Mouse (Mus musculus) lung, postnatal 36 days (tissue): Measurements from ENCODE around the gene Prdm2.
A peak's percentile ranks its signal among the peaks of the same experiment; 100 is the strongest.

Experiments
- DNase-seq: peaks from one replicate; pipeline ENCODE4 v3.0.0; 2022; ENCODE audit warnings: mixed read lengths

Prdm2 gene

DNA sequence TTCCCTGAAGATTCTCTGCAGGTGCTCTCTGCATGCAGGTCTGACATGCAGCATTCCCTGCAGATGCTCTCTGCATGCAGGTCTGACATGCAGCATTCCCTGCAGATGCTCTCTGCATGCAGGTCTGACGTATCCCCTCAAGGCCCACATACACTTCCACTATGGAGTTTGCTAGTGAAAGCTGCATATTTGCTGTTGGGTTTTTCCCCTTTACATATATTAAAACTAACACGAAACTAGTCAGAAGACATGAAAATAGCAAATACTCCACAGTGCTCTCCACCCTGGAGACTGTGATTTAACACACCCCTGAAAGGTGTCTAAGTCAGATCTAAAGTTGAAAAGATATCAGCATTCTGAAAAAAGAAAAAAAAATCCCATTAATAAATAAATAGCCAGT, 2.8 kb downstream of the Prdm2 start:
- DNase-seq, result no peak

DNA sequence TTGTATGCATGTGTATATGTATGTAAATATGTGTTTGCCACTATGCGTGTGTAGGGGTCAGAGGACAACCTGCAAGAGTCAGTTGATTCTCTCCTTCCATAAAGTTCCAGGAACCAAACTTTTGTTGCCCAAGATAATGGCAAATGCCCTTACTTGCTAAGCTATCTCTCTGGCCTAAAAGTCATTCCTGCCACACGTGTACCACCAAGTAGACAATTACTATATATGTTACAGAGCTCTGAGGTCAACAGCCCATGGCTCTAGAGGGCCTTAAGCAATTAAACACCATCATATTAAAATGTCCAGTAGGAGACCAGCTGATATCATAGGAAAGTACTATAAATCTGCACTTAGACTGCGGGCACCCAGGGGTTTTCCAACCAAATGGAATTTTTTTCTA, 10.1 kb downstream of the Prdm2 start:
- no peak for DNase-seq

DNA sequence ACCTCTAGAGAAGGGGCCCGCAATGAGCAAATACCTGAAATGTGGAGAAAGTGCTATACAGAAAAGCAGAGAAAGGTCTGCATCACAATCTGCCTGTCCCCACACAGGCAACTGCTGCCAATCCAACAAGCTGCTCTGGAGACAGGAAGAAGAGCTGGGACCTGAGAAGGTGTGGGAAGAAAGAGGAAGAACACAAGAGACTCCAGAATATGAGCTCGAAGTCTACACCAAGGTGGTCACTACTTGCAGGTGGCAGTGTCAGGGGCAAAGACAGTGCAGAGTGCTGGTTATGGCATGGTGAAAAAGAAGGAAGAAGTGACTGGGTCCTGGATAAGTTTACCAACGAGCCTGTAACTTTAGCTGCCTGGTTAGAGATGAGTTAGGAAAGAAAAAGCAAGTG, 14.4 kb downstream of the Prdm2 start:
- no peak for DNase-seq

DNA sequence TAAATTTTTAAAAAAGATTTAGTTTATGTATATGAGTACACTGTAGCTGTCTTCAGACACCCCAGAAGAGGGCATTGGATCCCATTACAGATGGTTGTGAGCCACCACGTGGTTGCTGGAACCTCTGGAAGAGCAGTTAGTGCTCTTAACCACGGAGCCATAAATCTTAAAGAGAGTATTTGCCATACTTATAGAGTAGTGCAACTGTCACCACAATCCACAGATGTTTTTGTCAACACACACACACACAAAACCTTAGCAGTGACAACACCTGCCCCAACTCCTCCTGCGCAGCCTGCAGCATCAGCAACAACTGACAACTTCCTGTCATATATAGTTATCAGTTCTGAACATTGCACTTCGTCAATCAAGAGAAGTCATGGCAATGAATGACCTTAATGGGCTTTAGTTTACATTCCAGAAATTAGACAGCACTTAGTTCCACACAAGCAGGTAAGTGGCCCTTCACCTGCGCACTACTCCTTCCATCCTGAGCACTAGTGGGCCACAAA, 14.9 kb downstream of the Prdm2 start:
- DNase-seq, result no peak

DNA sequence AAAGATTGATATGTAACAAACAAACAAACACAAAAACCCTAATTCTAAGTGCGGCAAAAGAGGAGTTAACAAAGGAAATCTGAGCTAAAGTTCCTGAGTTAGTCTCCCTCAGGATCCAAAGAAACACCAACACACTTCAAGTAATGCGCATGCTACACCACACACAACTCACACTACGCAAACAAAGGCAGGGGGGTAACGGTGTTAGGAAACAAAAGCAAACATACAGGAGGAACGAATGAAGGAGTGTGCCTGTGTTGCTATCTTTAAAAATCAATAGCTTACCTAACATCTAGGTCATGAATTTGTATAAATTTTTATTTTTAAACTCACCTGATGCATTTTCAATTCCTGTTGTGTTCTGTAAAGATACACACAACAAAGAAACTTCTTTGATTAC, 18.5 kb downstream of the Prdm2 start:
- DNase-seq, result no peak

DNA sequence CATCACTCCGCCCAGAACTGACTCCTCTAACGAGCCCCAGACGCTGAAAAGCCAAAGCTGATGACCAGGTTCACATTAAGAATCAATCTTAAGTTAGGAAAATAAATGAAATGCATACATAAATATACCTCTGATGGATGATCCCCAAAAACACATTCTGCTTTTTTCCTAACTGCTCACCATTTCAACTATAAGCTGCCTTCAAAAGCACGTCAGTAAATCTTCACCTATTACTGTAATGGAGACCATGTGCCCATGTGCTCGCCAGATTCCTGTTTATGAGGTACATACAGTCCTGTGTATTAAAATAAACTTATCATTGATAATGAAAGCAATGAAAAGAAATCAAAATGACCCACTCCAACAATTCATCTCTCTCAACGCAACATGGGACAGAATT, 19.6 kb downstream of the Prdm2 start:
- no peak for DNase-seq

DNA sequence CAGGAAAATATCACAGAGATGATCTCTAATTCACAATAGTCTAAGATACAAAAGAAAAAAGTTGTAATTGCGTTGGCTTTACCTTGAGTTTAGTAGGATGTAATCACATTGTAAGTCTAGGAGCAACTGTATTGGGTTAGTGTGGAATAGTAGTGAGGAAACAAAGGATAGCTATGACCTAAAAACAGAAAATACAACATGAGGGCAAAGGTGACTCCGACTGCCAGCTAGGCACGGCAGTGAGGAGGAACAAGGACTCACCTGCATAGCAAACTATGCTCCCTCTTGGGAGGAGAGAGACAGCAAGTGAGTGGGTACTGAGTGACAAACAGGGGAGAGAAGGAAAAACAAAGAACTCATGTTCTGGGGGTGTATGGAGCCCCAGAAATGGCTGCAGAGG, 21.0 kb downstream of the Prdm2 start:
- no peak for DNase-seq

DNA sequence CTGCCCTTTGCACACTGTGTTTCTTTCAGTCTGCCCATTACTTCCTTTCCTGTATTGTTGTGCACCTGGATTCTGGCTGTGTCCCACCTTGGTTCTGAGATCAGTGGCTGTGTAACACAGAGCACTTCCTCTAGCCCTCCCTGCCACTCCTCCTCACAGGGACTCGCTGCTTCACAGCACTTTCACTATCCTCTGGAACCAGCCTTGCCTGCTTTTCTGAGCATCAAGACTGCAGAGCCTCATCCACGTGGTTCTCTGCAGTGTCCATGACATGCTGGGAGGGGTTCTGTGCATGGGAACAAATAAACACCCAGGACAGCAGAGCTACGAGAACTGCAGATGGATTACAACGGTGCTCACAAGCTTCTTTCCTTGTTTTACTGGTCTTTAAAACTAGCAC, 22.1 kb downstream of the Prdm2 start:
- peak; percentile 35 for DNase-seq

DNA sequence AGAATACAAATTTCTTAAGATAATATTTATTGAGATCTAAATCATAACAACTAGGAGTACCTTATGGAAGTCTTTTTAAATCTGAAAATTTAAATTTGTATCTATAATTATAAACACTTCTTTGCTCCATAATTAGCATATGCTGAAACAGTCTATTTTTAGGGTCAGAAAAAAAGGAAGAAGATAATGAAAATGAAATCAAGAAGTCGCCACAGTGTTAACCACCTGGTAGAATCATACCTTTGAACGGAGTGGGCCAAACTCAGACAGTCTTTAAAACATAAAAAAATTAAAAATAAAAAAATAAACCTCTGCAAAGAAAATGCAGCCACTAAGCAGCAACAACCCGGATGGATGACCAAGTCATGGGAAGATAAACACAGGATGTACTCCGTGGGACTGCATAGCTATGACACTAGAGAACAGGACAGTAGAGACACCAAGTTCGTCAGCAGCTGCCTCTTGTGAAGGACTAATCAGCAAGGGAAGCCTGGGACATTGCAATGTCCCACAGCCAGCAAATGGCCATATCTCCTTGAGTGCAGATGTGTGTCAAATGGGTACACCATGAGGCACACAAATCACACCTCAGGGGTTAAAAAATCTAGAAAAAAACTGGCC, 24.1 kb downstream of the Prdm2 start:
- DNase-seq, result peak; percentile 37

DNA sequence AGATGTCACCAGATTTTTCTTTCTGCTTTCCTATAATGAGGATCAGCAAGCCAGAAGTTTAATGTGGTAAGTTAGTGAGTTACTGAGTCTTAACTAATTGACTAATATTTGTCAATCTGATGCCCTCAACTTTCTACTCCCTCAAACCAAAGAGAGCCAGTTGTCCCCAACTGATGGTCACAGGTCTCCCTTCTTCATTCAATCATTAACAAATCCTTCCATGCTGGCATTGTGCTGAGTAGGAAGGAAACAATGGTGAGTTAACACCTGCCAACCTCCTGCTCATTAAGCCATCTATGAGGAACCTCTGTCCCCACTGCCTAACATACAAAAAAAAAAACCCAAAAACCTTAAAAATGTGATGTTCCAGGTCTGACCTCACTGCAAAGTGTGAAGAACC, 26.7 kb downstream of the Prdm2 start:
- no peak for DNase-seq

DNA sequence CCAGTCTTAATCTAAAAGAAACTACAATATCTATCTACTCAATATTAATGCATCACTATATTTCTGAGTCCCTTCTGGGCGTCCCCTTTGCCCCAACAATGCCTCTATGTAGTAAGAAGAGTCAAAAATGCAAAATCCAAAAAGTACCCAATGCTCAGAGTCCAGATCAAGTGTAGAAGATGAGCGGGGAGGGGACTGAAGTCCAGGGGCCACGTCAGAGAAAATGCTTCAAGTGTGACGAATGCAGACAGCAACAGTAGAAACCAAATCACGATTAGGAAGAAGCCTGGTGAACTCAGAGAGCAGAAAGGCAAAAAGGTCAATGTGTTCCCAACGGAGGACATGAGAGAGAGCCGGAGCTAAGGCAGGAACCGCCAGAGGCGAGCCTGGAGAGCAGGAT, 27.3 kb downstream of the Prdm2 start:
- no peak for DNase-seq

DNA sequence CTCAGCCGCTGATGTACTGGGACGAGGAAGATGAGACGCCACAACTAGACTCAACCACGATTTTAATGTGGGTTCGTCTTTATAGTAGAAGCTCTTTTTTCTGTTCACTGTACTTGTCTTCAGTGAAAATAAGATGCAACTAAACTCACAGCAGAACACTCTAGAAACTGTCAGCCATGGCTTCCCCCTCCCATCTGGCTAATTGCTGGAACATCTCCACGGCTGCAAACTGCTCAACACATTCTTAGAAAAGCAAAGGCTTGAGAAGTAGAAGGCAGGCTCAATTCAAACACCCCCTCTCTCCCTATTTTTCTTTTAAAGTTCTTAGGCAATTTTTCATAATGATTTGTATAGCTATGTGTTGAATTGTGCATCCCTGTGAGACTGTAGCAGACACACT, 29.7 kb downstream of the Prdm2 start:
- DNase-seq, result no peak

DNA sequence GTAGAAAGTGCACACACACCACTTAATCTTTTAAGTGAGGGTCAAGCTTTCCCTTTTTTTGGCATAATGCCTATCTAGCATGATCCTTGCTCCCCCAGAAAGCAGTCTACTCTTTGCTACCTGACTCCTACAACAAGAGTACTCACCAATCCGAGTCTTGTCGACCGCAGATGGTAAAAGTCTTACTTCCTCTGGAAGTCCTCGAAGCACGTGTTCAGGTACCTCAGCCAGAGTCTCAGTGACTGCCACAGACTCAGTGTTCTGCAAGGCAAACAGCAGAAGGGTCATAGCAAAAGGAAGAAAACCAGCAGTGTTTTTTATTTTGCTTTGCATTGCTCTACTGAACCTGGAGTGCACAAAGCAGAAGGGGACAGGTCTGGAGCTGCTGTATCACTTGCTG, 32.1 kb downstream of the Prdm2 start:
- peak; percentile 12 for DNase-seq

DNA sequence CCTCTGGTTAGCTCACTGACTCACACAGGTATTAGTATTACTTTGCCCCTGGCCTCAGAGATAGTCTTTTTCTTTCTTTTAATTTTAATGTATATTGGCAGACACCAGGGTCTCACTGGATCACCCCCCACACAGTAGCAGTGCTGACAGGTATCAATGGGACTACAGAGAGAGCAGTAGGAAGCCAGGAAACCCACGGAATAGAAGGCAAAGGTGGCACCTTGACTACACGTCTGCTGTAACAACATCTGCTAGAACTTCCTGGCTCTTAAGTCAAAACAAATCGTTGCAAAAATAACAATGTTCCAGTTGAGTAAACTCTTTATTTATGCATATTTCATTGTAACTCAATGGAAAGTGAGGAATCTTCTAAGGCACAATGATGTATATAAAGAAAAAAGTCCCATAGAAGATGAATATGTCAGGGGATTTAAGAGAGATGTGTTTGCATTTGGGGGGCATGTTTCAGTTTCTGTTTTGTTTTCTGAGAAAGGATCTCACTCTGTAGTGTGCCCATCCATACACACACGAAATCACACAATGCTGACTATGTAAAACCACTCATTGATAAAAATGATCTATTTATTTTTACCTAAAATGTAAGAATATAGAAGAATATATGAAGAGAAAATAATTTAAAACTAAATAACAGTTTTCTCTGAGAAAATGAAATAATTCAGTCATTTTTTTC, 41.0 kb downstream of the Prdm2 start:
- DNase-seq, result no peak

DNA sequence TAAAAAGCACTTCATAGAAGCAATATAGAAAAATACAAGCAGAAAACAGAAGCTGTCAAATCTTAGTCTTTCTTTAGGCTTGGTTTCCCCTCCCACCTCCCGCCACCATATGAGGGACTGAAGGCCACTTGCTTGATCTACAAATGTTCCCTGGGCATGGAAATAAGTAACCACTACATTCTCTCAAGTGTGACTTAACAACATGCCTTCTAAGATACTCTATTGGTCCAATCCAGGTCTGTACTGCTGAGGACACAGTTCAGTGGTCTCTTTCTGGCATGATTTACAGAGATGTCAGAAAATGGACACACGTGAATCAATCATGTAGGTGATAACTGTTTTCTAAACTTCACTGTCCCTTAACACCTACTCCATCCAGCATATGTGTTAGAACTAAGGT, 42.5 kb downstream of the Prdm2 start:
- DNase-seq, result no peak

DNA sequence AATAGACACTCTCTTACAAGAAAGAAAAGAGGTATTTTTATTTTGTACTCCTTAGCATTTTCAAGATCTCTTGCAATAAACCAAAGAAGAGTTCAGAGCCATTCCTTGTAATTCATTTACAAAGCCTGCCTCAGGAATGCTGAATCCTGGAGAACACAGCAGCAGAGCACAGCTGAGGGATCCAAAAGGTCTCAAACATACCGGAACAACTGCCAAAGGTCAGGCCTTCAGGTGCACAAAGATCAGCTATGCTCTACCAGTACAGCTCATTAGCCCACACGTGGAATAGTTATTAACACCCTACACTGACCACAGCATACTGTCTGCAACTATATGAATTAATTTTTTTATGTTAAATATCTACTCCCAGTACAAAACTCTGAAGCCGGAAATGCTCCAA, 44.7 kb downstream of the Prdm2 start:
- no peak for DNase-seq

DNA sequence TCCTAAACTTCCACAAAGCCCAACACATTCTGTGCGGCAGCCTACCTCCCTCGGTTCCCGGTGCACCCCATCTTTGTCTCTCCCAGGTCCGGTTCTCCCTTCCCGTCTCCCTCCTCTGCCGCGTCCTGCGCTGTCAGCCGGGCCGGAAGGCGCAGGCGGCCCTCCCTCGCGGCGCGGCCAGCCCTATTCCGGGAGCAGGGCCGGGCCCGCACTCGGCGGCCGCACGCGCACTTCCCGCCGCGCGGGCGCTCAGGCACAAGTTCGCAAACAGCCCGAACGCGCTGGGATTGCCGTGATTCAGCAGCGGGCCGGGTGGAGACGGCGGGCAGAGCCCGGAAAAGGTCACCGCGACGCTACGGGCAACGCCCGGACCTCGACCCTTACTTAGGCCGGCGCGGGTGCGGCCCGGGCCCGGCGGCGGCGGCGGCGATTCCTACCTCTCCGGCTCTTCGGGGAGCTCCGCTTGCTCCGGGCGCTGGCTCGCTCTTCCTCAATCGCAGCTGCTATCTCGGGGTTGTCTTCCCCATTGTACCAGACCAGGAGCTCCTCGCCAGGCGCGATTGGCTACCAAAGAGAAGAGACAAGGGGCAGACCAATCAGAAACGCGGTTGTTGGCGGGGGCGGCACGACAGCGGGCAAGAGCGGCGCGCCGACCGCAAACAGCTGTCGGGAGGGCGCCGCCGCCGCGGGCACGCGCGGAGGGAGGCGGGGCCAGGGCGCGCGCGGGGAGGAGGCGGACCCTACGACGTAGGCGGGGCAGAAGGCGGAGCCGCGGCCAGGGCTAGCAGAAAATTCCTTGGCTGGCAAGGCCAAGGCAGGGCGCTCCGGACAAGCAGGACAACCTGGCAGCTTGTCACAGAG, 50.9 kb downstream of the Prdm2 start:
- peak; percentile 100 for DNase-seq

DNA sequence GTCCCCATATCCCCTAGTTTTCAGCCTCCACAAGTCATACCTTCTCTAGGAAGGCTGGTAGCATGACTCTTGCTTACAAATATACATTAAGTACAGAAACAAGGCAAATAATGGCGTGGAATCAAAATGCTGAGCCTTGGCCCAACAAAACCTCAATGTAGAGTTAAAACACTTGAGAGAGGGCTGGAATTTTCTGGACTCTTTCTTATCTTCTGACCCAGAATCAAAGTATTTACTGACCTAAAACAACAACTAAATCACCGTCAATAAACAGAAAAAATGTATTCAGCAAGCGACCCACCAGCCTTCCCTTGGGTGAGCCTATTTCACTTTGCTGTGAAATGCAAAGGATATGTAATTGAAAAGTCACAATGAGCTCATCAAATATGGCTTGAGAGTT, 52.0 kb downstream of the Prdm2 start:
- no peak for DNase-seq

DNA sequence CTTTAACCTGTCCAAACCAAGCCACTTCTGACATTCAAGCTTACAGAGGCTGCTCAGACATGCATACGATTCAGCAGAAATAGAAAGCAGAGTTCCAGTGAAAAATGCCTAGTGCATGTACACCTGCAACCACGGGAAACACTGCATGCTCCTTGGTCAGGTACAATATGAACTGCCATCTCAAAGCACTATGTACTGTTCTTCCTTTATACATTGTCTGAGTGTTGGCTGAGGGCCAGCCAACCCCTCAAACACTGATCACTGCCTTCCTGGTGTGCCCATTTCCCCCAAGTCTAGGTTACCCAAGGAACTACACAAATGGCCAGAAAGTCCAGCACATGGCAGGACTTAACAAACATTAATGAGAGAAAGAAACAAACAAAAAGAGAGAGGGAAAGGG, 53.5 kb downstream of the Prdm2 start:
- DNase-seq, result no peak

DNA sequence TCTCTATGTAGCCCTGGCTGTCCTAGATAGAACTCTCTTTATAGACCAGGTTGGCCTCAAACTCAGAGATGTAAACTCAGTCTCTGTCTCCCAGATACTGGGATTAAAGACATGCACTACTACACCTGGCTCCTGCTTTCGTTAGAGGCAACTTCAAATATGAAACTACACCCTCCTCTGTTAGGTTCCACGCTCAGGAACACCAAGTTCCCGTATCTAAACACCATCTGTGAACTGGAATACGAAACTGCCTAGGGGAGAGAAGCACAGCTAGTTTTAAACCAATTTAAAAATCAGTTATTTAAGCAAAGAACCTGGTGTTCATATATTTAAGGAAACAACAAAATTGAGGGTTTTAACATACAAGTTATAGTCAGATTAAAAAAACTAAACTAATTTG, 56.9 kb downstream of the Prdm2 start:
- no peak for DNase-seq

DNA sequence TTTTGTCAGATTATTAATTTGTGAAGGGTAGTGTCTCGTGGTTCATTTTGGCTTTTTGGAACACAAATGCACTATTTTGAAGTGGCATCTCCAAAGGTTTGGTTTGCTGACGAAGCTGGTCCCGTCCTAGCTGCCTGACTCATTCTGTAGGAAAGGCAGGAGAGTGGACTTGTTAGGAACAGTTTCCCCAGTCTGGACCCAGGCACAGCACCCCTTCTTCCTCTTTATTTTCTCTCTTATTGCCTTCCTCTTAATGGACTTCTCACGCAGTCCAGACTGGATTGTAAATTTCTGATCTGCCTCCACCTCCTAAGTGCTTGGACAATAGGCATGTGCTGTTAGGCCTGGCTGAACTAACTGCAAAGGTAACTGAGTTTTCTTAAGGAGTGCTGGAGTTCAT, 57.8 kb downstream of the Prdm2 start:
- DNase-seq, result no peak

DNA sequence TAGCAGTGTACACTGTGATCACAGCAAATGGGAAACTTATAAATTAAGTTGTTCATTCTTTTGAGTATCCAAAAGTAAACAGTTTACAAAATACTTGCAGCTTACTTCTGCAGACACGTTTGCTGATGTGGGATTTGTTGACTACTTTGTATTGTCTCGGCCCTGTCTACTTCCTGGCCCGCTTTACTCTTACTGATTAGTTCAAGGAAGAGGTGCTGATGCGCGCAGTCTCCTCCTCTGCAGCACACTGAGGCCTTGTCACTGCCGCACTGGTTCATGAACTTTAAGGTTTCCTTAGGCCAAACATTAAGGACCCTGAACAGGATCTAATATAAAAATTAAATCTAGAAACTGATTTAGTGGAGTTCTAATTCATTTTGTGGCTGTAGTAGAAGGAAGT, 58.2 kb downstream of the Prdm2 start:
- no peak for DNase-seq

DNA sequence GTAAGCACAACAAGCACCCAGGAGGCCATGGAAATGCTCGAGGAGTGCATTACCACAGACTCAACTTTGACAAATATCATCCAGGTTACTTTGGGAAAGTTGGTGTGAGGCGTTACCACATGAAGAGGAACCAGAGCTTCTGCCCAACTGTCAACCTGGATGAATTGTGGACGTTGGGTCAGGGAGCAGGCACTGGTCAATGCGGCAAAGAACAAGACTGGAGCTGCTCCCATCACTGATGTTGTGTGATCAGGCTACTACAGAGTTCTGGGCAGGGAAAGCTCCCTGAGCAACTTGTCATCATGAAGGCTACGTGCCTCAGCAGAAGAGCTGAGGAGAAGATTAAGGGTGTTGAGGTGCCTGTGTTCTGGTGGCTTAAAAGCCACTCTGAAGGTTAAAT, 60.2 kb downstream of the Prdm2 start:
- DNase-seq, result no peak

DNA sequence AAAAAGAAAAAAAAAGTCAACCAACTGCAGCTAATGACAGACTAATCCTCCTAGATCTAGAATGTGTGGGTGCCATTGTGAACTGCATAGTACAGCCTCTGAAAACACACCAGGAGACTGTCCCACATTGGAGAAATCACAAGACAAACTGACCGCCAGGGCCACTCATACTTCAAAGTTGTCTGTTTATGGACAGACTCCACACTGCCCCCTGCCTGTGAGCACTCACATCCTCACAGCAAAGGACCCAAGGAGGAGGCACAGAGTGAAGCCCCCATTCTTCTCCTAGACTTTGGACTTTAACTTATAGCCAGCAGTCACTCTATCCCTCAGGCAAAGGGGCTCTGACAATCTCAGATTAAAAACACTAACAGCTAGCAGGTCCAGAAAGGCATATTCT, 61.5 kb downstream of the Prdm2 start:
- DNase-seq, result peak; percentile 76
